Mouse (Mus musculus): ENCODE measurements around the gene Cblc. TPM values are rescaled to one million over a fixed set of nuclear protein-coding genes. Genes with fewer than 3 reads are reported as not detected.

Cblc gene
- 0.40 and 0.57 TPM in 2 replicates for polyA plus RNA-seq (2015; fragmentation: Nextera tagmentation; extraction: Ambion mirVana)

GRCm38 (mm10) chr7:19796697-19797588, at the start of gene Cblc:
Gene Cblc, minus strand, starts transcription at chr7:19796809.
- no peaks in the 10 kb centered on the region for H3K36me3 ChIP-seq (replicated peaks)
- no peak within 1 kb of the TSS for H3K4me2 ChIP-seq
- ATAC-seq (replicated peaks), result 0 out of 2 replicates have a peak, but pooled peaks have one; percentile 50
- H3K4me1 ChIP-seq, result 0 out of 2 replicates have a peak, but pooled peaks cover 2% of the 10 kb centered on the region
- H3K9me3 ChIP-seq, result no peaks in the 10 kb centered on the region
- peaks cover 25% of the 10 kb centered on the region for H3K27me3 ChIP-seq (replicated peaks)
- H3K9ac ChIP-seq, result no peak within 1 kb of the TSS
- 5% methylated on average over 32 of the region's 32 CpGs for WGBS
- no peak within 1 kb of the TSS for H3K27ac ChIP-seq
- no peak within 1 kb of the TSS for H3K4me3 ChIP-seq

- Histone ChIP-seq H3K4me1 (no peaks in the 10 kb centered on the region), H3K9ac (no peak overlapping the region), H3K4me3 (no peak overlapping the region), H3K27ac (no peak overlapping the region), H3K36me3 (replicated peaks) (no peaks in the 10 kb centered on the region), H3K4me2 (no peak overlapping the region), H3K27me3 (replicated peaks) (peaks cover 21% of the 10 kb centered on the region), H3K9me3 (no peaks in the 10 kb centered on the region)
- no peak for ATAC-seq (replicated peaks)
- 61% methylated on average over 15 of the region's 15 CpGs for WGBS
Measured at GRCm38 (mm10) chr7:19844521-19845171, 48.0 kb upstream of the Cblc start.

- H3K9ac ChIP-seq, result no peak overlapping the region
- H3K4me2 ChIP-seq, result no peak overlapping the region
- peaks cover 21% of the 10 kb centered on the region for H3K27me3 ChIP-seq (replicated peaks)
- H3K4me1 ChIP-seq, result no peaks in the 10 kb centered on the region
- H3K27ac ChIP-seq, result no peak overlapping the region
- 5% methylated on average over 11 of the region's 11 CpGs for WGBS
- H3K36me3 ChIP-seq (replicated peaks), result no peaks in the 10 kb centered on the region
- no peak overlapping the region for H3K4me3 ChIP-seq
- no peaks in the 10 kb centered on the region for H3K9me3 ChIP-seq
- peak; percentile 65 for ATAC-seq (replicated peaks)
Measured at GRCm38 (mm10) chr7:19843561-19843960, 47.0 kb upstream of the Cblc start.

- Histone ChIP-seq H3K4me3 (no peak overlapping the region), H3K27ac (no peak overlapping the region), H3K9ac (no peak overlapping the region), H3K4me1 (no peaks in the 10 kb centered on the region), H3K4me2 (no peak overlapping the region), H3K36me3 (replicated peaks) (no peaks in the 10 kb centered on the region), H3K27me3 (replicated peaks) (peaks cover 21% of the 10 kb centered on the region), H3K9me3 (no peaks in the 10 kb centered on the region)
- 28% methylated on average over 19 of the region's 19 CpGs for WGBS
- ATAC-seq (replicated peaks), result no peak
Measured at GRCm38 (mm10) chr7:19842885-19843504, 46.4 kb upstream of the Cblc start.

GRCm38 (mm10) chr7:19841686-19842413, 45.2 kb upstream of the Cblc start:
- Histone ChIP-seq H3K9ac (no peak overlapping the region), H3K4me1 (no peaks in the 10 kb centered on the region), H3K27ac (no peak overlapping the region), H3K27me3 (replicated peaks) (peaks cover 21% of the 10 kb centered on the region), H3K4me2 (no peak overlapping the region), H3K36me3 (replicated peaks) (no peaks in the 10 kb centered on the region), H3K4me3 (no peak overlapping the region), H3K9me3 (no peaks in the 10 kb centered on the region)
- WGBS, result 83% methylated on average over 21 of the region's 21 CpGs
- no peak for ATAC-seq (replicated peaks)

- Histone ChIP-seq H3K4me1 (no peaks in the 10 kb centered on the region), H3K4me3 (no peak overlapping the region), H3K36me3 (replicated peaks) (no peaks in the 10 kb centered on the region), H3K27me3 (replicated peaks) (peaks cover 21% of the 10 kb centered on the region), H3K4me2 (no peak overlapping the region), H3K27ac (no peak overlapping the region), H3K9ac (no peak overlapping the region), H3K9me3 (no peaks in the 10 kb centered on the region)
- ATAC-seq (replicated peaks), result no peak
- WGBS, result 78% methylated on average over 3 of the region's 3 CpGs
Measured at GRCm38 (mm10) chr7:19840936-19841335, 44.3 kb upstream of the Cblc start.

GRCm38 (mm10) chr7:19840371-19840770, 43.8 kb upstream of the Cblc start:
- 85% methylated on average over 4 of the region's 4 CpGs for WGBS
- Histone ChIP-seq H3K27me3 (replicated peaks) (peaks cover 21% of the 10 kb centered on the region), H3K4me3 (no peak overlapping the region), H3K4me2 (no peak overlapping the region), H3K27ac (no peak overlapping the region), H3K9ac (no peak overlapping the region), H3K9me3 (no peaks in the 10 kb centered on the region), H3K36me3 (replicated peaks) (no peaks in the 10 kb centered on the region), H3K4me1 (no peaks in the 10 kb centered on the region)
- ATAC-seq (replicated peaks), result no peak

GRCm38 (mm10) chr7:19836843-19837242, 40.2 kb upstream of the Cblc start:
- no peaks in the 10 kb centered on the region for H3K36me3 ChIP-seq (replicated peaks)
- no peaks in the 10 kb centered on the region for H3K27me3 ChIP-seq (replicated peaks)
- no peak overlapping the region for H3K27ac ChIP-seq
- no peak for ATAC-seq (replicated peaks)
- WGBS, result 72% methylated on average over 3 of the region's 3 CpGs
- no peak overlapping the region for H3K9ac ChIP-seq
- H3K4me2 ChIP-seq, result no peak overlapping the region
- no peaks in the 10 kb centered on the region for H3K4me1 ChIP-seq
- no peak overlapping the region for H3K4me3 ChIP-seq
- H3K9me3 ChIP-seq, result no peaks in the 10 kb centered on the region

GRCm38 (mm10) chr7:19834055-19834454, 37.4 kb upstream of the Cblc start:
- no peak for ATAC-seq (replicated peaks)
- Histone ChIP-seq H3K4me2 (no peak overlapping the region), H3K36me3 (replicated peaks) (no peaks in the 10 kb centered on the region), H3K9me3 (no peaks in the 10 kb centered on the region), H3K27ac (no peak overlapping the region), H3K4me1 (no peaks in the 10 kb centered on the region), H3K4me3 (no peak overlapping the region), H3K27me3 (replicated peaks) (no peaks in the 10 kb centered on the region), H3K9ac (no peak overlapping the region)
- 69% methylated on average over 3 of the region's 3 CpGs for WGBS

- 57% methylated on average over 9 of the region's 9 CpGs for WGBS
- Histone ChIP-seq H3K4me1 (no peaks in the 10 kb centered on the region), H3K4me3 (no peak overlapping the region), H3K9me3 (no peaks in the 10 kb centered on the region), H3K36me3 (replicated peaks) (no peaks in the 10 kb centered on the region), H3K9ac (no peak overlapping the region), H3K27ac (no peak overlapping the region), H3K27me3 (replicated peaks) (no peaks in the 10 kb centered on the region), H3K4me2 (no peak overlapping the region)
- no peak for ATAC-seq (replicated peaks)
Measured at GRCm38 (mm10) chr7:19831837-19832236, 35.2 kb upstream of the Cblc start.

- no peaks in the 10 kb centered on the region for H3K27me3 ChIP-seq (replicated peaks)
- no peak overlapping the region for H3K27ac ChIP-seq
- no peak overlapping the region for H3K9ac ChIP-seq
- no peak overlapping the region for H3K4me2 ChIP-seq
- H3K4me1 ChIP-seq, result no peaks in the 10 kb centered on the region
- 0 out of 2 replicates have a peak, but pooled peaks have one; percentile 20 for ATAC-seq (replicated peaks)
- no peak overlapping the region for H3K4me3 ChIP-seq
- 33% methylated on average over 13 of the region's 13 CpGs for WGBS
- no peaks in the 10 kb centered on the region for H3K36me3 ChIP-seq (replicated peaks)
- H3K9me3 ChIP-seq, result no peaks in the 10 kb centered on the region
Measured at GRCm38 (mm10) chr7:19830682-19831156, 34.1 kb upstream of the Cblc start.

GRCm38 (mm10) chr7:19829694-19830093, 33.1 kb upstream of the Cblc start:
- Histone ChIP-seq H3K9ac (no peak overlapping the region), H3K9me3 (no peaks in the 10 kb centered on the region), H3K4me3 (no peak overlapping the region), H3K4me1 (no peaks in the 10 kb centered on the region), H3K4me2 (no peak overlapping the region), H3K27ac (no peak overlapping the region), H3K27me3 (replicated peaks) (0 out of 2 replicates have a peak, but pooled peaks cover 2% of the 10 kb centered on the region), H3K36me3 (replicated peaks) (no peaks in the 10 kb centered on the region)
- no peak for ATAC-seq (replicated peaks)
- WGBS, result 86% methylated on average over 3 of the region's 3 CpGs

Data from midbrain, embryonic 15.5 days (tissue).